Mouse (Mus musculus) liver, embryonic 14.5 days (tissue): ENCODE data around the gene Cpne6. TPM values are rescaled to one million over a fixed set of nuclear protein-coding genes. Genes with fewer than 3 reads are reported as not detected.

Source experiments
- ATAC-seq: fragments of 200-750 bp; cut with Nextera tagmentation; 2 replicates; pipeline ENCODE4 v1.8.0; 2017; ENCODE audit warnings: moderate number of reproducible peaks, mild to moderate bottlenecking, moderate library complexity; ENCODE audit not compliant: insufficient read depth
- DNase-seq, 3 experiments: peaks; one replicate each; pipeline ENCODE4 v3.0.0-alpha.2; 2012 to 2013; ENCODE audit warnings: low read depth in 3 of 3, low spot score in 3 of 3
- H3K27ac ChIP-seq: fragments of 300-500 bp; sonication (generic); 2 replicates; pipeline ENCODE4 v1.5.1; 2014; ENCODE audit warnings: moderate library complexity, mild to moderate bottlenecking, control low read depth, inconsistent platforms
- H3K27me3 ChIP-seq: fragments of 300-500 bp; sonication (generic); 2 replicates; pipeline ENCODE4 v1.6.1; 2014; ENCODE audit warnings: mild to moderate bottlenecking, low read length, moderate library complexity; ENCODE audit not compliant: control insufficient read depth, insufficient read depth
- H3K36me3 ChIP-seq: fragments of 300-500 bp; sonication (generic); replicated peaks from 2 replicates; pipeline ENCODE4 v1.6.1; 2014; ENCODE audit warnings: low read depth; ENCODE audit not compliant: control insufficient read depth, insufficient read depth
- H3K4me1 ChIP-seq, 2 experiments: fragments of 200-500 bp in 1 of 2; fragments of 300-500 bp in 1 of 2; sonication (generic) in 1 of 2; replicated peaks; 2 replicates each; pipeline ENCODE4 v1.6.1; 2012 to 2014; ENCODE audit warnings: antibody characterized with exemption in 1 of 2, inconsistent platforms in 1 of 2, low read length in 1 of 2; ENCODE audit not compliant: control insufficient read depth in 2 of 2, insufficient read depth in 2 of 2
- H3K4me2 ChIP-seq: fragments of 300-500 bp; sonication (generic); 2 replicates; pipeline ENCODE4 v1.6.1; 2014; ENCODE audit warnings: low read depth, mild to moderate bottlenecking, control low read depth, moderate library complexity
- H3K4me3 ChIP-seq, 2 experiments: fragments of 200-500 bp in 1 of 2; fragments of 300-500 bp in 1 of 2; sonication (generic) in 1 of 2; 2 replicates each; pipeline ENCODE4 v1.5.1; 2012 to 2014; ENCODE audit warnings: low read depth in 2 of 2, low read length in 2 of 2, mild to moderate bottlenecking in 2 of 2, control low read depth in 1 of 2, inconsistent platforms in 1 of 2, moderate library complexity in 1 of 2; ENCODE audit not compliant: insufficient read depth in 1 of 2
- H3K9ac ChIP-seq: fragments of 300-500 bp; sonication (generic); replicated peaks from 2 replicates; pipeline ENCODE4 v1.6.1; 2014; ENCODE audit warnings: mild to moderate bottlenecking, control low read depth, moderate library complexity
- H3K9me3 ChIP-seq: fragments of 300-500 bp; sonication (generic); 2 replicates; pipeline ENCODE4 v1.6.1; 2016; ENCODE audit warnings: low read length, mixed read lengths; ENCODE audit not compliant: control insufficient read depth
- CTCF ChIP-seq: IDR thresholded peaks from 2 replicates; pipeline ENCODE4 v1.5.1; 2016; ENCODE audit warnings: antibody characterized with exemption, low read depth, control low read depth
- EP300 ChIP-seq: IDR thresholded peaks from 2 replicates; pipeline ENCODE4 v1.6.1; 2016; ENCODE audit warnings: antibody characterized with exemption, low read depth
- WGBS: fragments of 180-500 bp; shearing (Covaris S2); extraction: QIAGEN DNeasy Blood & Tissue Kit; methylation state at CpG from one replicate; pipeline ENCODE4 v1.1.7; 2014; ENCODE audit not compliant: insufficient replicate concordance; 5-methylcytosine and 5-hydroxymethylcytosine counted together
- polyA plus RNA-seq, 2 experiments: library from polyadenylated mRNA; depleted of rRNA in 1 of 2; stranded (reverse) in 1 of 2; unstranded in 1 of 2; fragments of >200 nt; fragmentation: Nextera tagmentation in 1 of 2; extraction: Ambion mirVana in 1 of 2; gene quantifications; 2 replicates each; pipeline versions ENCODE4 v1.2.1 to v1.2.3; 2012 to 2014

Cpne6 gene
- polyA plus RNA-seq, 2 experiments = 0.06 TPM; not detected in 1

GRCm38 (mm10) chr14:55555788-55556187, 45.5 kb downstream of the Cpne6 start:
- H3K27me3 ChIP-seq = no peaks in the 10 kb centered on the region
- H3K9me3 ChIP-seq = no peaks in the 10 kb centered on the region
- no peak overlapping the region for H3K4me3 ChIP-seq
- no peak overlapping the region for H3K27ac ChIP-seq
- ATAC-seq (no peak), DNase-seq (no peak)
- WGBS = 58% methylated on average over 3 of the region's 3 CpGs
- no peaks in the 10 kb centered on the region for H3K36me3 ChIP-seq
- peaks cover 25 to 29% of the 10 kb centered on the region in 2 experiments for H3K4me1 ChIP-seq
- TF ChIP-seq CTCF (no peak), EP300 (no peak)
- no peak overlapping the region for H3K4me2 ChIP-seq
- H3K9ac ChIP-seq = no peak overlapping the region

- 0 out of 2 replicates have a peak overlapping the region, but pooled peaks have one; percentile 26 for H3K4me2 ChIP-seq
- 18% methylated on average over 5 of the region's 5 CpGs for WGBS
- 0 out of 2 replicates have a peak, but pooled peaks have one; percentile 10 for TF ChIP-seq EP300
- peak; percentile 96 for TF ChIP-seq CTCF
- peak overlapping the region; percentile 65 for H3K27ac ChIP-seq
- no peak overlapping the region for H3K9ac ChIP-seq
- DNase-seq (peak; percentile 66 to 73 (median 67)), ATAC-seq (no peak)
- no peaks in the 10 kb centered on the region for H3K36me3 ChIP-seq
- H3K4me1 ChIP-seq = peaks cover 33 to 41% of the 10 kb centered on the region in 2 experiments
- no peaks in the 10 kb centered on the region for H3K9me3 ChIP-seq
- no peak overlapping the region for H3K4me3 ChIP-seq
- no peaks in the 10 kb centered on the region for H3K27me3 ChIP-seq
These were observed 46.8 kb downstream of the Cpne6 start for GRCm38 (mm10) chr14:55557003-55557402.

DNA sequence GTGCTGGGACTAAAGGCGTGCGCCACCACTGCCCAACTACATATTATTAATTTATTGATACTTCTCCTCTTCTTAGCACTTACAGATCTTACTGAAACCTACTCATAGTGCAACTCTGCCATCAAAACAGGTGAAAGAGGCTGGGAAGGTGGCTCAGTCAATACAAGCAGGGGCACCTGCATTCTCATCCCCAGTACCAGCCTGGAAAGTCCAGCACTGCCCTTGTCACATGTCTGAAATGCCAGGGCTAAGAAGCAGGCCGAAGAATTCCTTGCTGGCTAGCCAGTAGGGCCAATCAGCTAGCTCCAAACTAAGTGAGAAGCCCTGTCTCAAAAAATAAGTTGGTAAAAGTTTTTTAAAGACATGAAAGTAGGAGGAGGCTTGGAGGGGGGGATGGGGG, 47.3 kb downstream of the Cpne6 start:
- H3K4me2 ChIP-seq = no peak overlapping the region
- 83% methylated on average over 3 of the region's 3 CpGs for WGBS
- H3K27ac ChIP-seq = peak overlapping the region; percentile 94
- peak overlapping the region; percentile 35; the same call in 1 of the 2 replicates for H3K9ac ChIP-seq
- H3K9me3 ChIP-seq = no peaks in the 10 kb centered on the region
- H3K4me3 ChIP-seq = no peak overlapping the region
- no peak for ATAC-seq
- DNase-seq = no peak
- peaks cover 33 to 42% of the 10 kb centered on the region in 2 experiments for H3K4me1 ChIP-seq
- no peaks in the 10 kb centered on the region for H3K27me3 ChIP-seq
- TF ChIP-seq CTCF = no peak
- TF ChIP-seq EP300 = 0 out of 2 replicates have a peak, but pooled peaks have one; percentile 0
- H3K36me3 ChIP-seq = no peaks in the 10 kb centered on the region

DNA sequence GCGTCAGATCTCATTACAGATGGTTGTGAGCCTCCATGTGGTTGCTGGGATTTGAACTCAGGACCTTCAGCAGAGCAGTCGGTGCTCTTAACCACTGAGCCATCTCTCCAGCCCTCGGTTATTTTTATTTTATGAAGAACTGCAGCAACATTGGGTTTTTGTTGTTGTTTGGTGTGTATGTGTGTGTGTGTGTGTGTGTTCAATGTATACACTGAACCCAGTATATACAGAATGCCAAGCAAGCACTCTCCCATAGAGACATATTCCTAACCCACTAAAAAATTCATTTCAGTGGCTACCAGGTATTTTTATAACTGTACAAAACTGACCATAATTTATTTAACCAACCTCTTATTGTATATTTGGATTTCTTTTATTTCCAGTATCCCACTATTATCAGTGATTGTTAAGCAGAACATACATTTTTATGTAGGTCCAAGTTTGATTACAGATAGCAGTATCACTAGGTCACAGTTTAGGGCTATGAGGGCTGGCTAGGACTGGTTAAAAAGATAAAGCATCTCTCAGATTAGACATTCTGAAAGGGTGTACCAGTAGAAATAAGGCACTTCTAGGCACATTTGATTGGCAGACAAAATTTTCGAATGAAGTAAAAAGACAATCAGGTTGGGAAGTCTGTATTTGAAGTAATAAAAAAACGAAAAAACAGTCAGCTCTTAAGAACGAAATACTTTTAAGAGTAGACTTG, 48.6 kb downstream of the Cpne6 start:
- 28% methylated on average over 6 of the region's 6 CpGs for WGBS
- Histone ChIP-seq H3K4me2 (peak overlapping the region; percentile 97), H3K9me3 (no peaks in the 10 kb centered on the region), H3K27me3 (no peaks in the 10 kb centered on the region), H3K36me3 (peaks cover 3% of the 10 kb centered on the region), H3K4me3 (peak overlapping the region; percentile 83; a peak in 3 of 4 replicates), H3K9ac (peak overlapping the region; percentile 98), H3K27ac (peak overlapping the region; percentile 94), H3K4me1 (peaks cover 33 to 42% of the 10 kb centered on the region in 2 experiments)
- ATAC-seq (peak; percentile 21), DNase-seq (peak; percentile 73 to 80 (median 74))
- TF ChIP-seq EP300 (peak; percentile 95), CTCF (no peak)

- peak; percentile 56 for TF ChIP-seq EP300
- peak; percentile 63 for TF ChIP-seq CTCF
- ATAC-seq = peak; percentile 76
These were observed 49.6 kb downstream of the Cpne6 start, which contains the start of gene Dcaf11 for GRCm38 (mm10) chr14:55559799-55560201. Dcaf11 (plus strand) TSS chr14:55560006.

More at GRCm38 (mm10) chr14:55559799-55560201, 49.6 kb downstream of the Cpne6 start, which contains the start of gene Dcaf11:
- H3K9ac ChIP-seq = peak within 1 kb of the TSS; percentile 98
- peak within 1 kb of the TSS; percentile 97 for H3K4me2 ChIP-seq
- peaks cover 10% of the 10 kb centered on the region for H3K36me3 ChIP-seq
- DNase-seq = peak; percentile 86 to 89 (median 86)
- no peaks in the 10 kb centered on the region for H3K27me3 ChIP-seq
- H3K27ac ChIP-seq = peak within 1 kb of the TSS; percentile 94
- H3K4me1 ChIP-seq = peaks cover 29 to 42% of the 10 kb centered on the region in 2 experiments
- no peaks in the 10 kb centered on the region for H3K9me3 ChIP-seq
- under 1% methylated on average over 27 of the region's 27 CpGs for WGBS
- peak within 1 kb of the TSS; percentile 83 for H3K4me3 ChIP-seq
